Mouse (Mus musculus) stomach, postnatal 0 days (tissue): ENCODE results near the gene Gbe1. TPM values are rescaled to one million over a fixed set of nuclear protein-coding genes. Genes with fewer than 3 reads are reported as not detected.

Source experiments
- ATAC-seq: fragments of 200-750 bp; cut with Nextera tagmentation; 2 replicates; pipeline ENCODE4 v1.8.0; 2017; ENCODE audit not compliant: low FRiP score, low TSS enrichment
- DNase-seq: peaks from one replicate; pipeline ENCODE4 v3.0.0-alpha.2; 2016; ENCODE audit warnings: low spot score
- H3K27ac ChIP-seq: fragments of 300-500 bp; sonication (generic); replicated peaks from 2 replicates; pipeline ENCODE4 v1.5.1; 2014; ENCODE audit warnings: mild to moderate bottlenecking, control low read depth
- H3K27me3 ChIP-seq: fragments of 300-500 bp; sonication (generic); 2 replicates; pipeline ENCODE4 v1.6.1; 2014; ENCODE audit warnings: low read length; ENCODE audit not compliant: control insufficient read depth, insufficient read depth
- H3K36me3 ChIP-seq: fragments of 300-500 bp; sonication (generic); 2 replicates; pipeline ENCODE4 v1.6.1; 2014; ENCODE audit warnings: low read length, mixed read lengths; ENCODE audit not compliant: control insufficient read depth, insufficient read depth
- H3K4me1 ChIP-seq: fragments of 300-500 bp; sonication (generic); replicated peaks from 2 replicates; pipeline ENCODE4 v1.6.1; 2014; ENCODE audit warnings: antibody characterized with exemption; ENCODE audit not compliant: control insufficient read depth, insufficient read depth
- H3K4me2 ChIP-seq: fragments of 300-500 bp; sonication (generic); replicated peaks from 2 replicates; pipeline ENCODE4 v1.6.1; 2014; ENCODE audit warnings: low read depth, mild to moderate bottlenecking, control low read depth, moderate library complexity
- H3K4me3 ChIP-seq: fragments of 300-500 bp; sonication (generic); 2 replicates; pipeline ENCODE4 v1.5.1; 2014; ENCODE audit warnings: low read depth, low read length, control low read depth
- H3K9ac ChIP-seq: fragments of 300-500 bp; sonication (generic); 2 replicates; pipeline ENCODE4 v1.6.1; 2014; ENCODE audit warnings: mild to moderate bottlenecking, low read length, control low read depth, mixed read lengths
- H3K9me3 ChIP-seq: fragments of 300-500 bp; sonication (generic); 2 replicates; pipeline ENCODE4 v1.6.1; 2016; ENCODE audit warnings: low read length; ENCODE audit not compliant: control insufficient read depth
- CTCF ChIP-seq: IDR thresholded peaks from 2 replicates; pipeline ENCODE4 v1.5.1; 2016; ENCODE audit warnings: antibody characterized with exemption, low read depth, mild to moderate bottlenecking, moderate library complexity
- EP300 ChIP-seq: optimal IDR thresholded peaks from 2 replicates; pipeline ENCODE3; 2016; ENCODE audit warnings: antibody characterized with exemption
- WGBS: fragments of 180-500 bp; shearing (Covaris S2); extraction: QIAGEN DNeasy Blood & Tissue Kit; methylation state at CpG from one replicate; pipeline ENCODE4 v1.1.7; 2014; 5-methylcytosine and 5-hydroxymethylcytosine counted together
- polyA plus RNA-seq: library from polyadenylated mRNA; unstranded; fragments of >200 nt; fragmentation: Nextera tagmentation; extraction: Ambion mirVana; gene quantifications from 2 replicates; pipeline ENCODE4 v1.2.1, GENCODE M21; 2015

Gene Gbe1
- polyA plus RNA-seq, 1 experiment from 2014 or later, result 16.6 TPM

GRCm38 (mm10) chr16:70319388-70319787 lies 5.6 kb downstream of the Gbe1 start:
- Histone ChIP-seq H3K9ac (no peak overlapping the region), H3K27me3 (no peaks in the 10 kb centered on the region), H3K4me1 (no peaks in the 10 kb centered on the region), H3K4me3 (no peak overlapping the region), H3K27ac (no peak overlapping the region), H3K4me2 (no peak overlapping the region), H3K36me3 (no peaks in the 10 kb centered on the region), H3K9me3 (no peaks in the 10 kb centered on the region)
- ATAC-seq (no peak), DNase-seq (no peak)
- no peak for TF ChIP-seq EP300
- no peak for TF ChIP-seq CTCF
- WGBS, result 93% methylated on average over 6 of the region's 6 CpGs

- no peaks in the 10 kb centered on the region for H3K4me1 ChIP-seq
- no peak overlapping the region for H3K4me3 ChIP-seq
- no peak overlapping the region for H3K9ac ChIP-seq
- DNase-seq (no peak), ATAC-seq (peak; percentile 75; the same call in 1 of the 2 replicates)
- TF ChIP-seq EP300, result no peak
- TF ChIP-seq CTCF, result no peak
- no peaks in the 10 kb centered on the region for H3K9me3 ChIP-seq
- H3K36me3 ChIP-seq, result no peaks in the 10 kb centered on the region
- H3K4me2 ChIP-seq, result no peak overlapping the region
- no peaks in the 10 kb centered on the region for H3K27me3 ChIP-seq
- 34% methylated on average over 10 of the region's 10 CpGs for WGBS
- peak overlapping the region; percentile 45 for H3K27ac ChIP-seq
Measured at GRCm38 (mm10) chr16:70320612-70321280, 7.0 kb downstream of the Gbe1 start.

DNA sequence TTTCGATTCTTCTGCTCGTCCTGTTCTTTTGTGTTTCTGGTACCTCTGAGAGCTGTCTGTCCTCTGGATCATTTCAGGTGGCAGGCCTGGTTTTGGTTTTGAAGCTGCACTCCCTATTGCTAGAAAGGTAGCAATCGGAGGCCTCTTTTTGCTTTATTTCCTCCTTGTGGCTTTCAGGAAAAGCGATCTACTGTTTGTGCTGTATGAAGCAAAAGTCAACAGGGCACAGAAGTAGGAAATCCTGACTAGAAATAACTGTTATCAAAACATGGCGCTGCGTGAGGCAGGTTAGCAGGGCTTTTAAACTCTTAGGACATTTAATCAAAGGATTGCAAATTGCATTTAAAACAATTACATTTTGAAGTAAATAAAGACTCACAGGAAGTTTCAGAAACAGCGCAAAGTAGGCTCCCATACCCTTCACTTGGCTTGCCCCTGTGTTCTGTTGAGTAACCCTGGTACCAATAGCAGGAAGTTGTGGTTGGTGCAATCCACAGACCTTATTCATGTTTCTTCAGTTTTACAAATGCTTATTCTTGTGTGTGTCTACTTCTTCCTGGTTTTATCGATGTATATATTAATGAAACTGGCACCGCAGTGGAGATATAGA lies 12.7 kb downstream of the Gbe1 start:
- DNase-seq (no peak), ATAC-seq (no peak)
- Histone ChIP-seq H3K4me2 (no peak overlapping the region), H3K4me1 (no peaks in the 10 kb centered on the region), H3K9ac (no peak overlapping the region), H3K27me3 (no peaks in the 10 kb centered on the region), H3K9me3 (no peaks in the 10 kb centered on the region), H3K27ac (no peak overlapping the region), H3K4me3 (no peak overlapping the region), H3K36me3 (no peaks in the 10 kb centered on the region)
- WGBS, result 73% methylated on average over 9 of the region's 9 CpGs
- TF ChIP-seq CTCF (no peak), EP300 (no peak)

GRCm38 (mm10) chr16:70328566-70328965 lies 14.8 kb downstream of the Gbe1 start:
- Histone ChIP-seq H3K4me1 (no peaks in the 10 kb centered on the region), H3K9me3 (no peaks in the 10 kb centered on the region), H3K27ac (no peak overlapping the region), H3K4me2 (no peak overlapping the region), H3K27me3 (no peaks in the 10 kb centered on the region), H3K4me3 (no peak overlapping the region), H3K9ac (no peak overlapping the region), H3K36me3 (no peaks in the 10 kb centered on the region)
- no peak for ATAC-seq
- no peak for TF ChIP-seq CTCF
- TF ChIP-seq EP300, result no peak
- 67% methylated on average over 6 of the region's 6 CpGs for WGBS
- DNase-seq, result no peak

DNA sequence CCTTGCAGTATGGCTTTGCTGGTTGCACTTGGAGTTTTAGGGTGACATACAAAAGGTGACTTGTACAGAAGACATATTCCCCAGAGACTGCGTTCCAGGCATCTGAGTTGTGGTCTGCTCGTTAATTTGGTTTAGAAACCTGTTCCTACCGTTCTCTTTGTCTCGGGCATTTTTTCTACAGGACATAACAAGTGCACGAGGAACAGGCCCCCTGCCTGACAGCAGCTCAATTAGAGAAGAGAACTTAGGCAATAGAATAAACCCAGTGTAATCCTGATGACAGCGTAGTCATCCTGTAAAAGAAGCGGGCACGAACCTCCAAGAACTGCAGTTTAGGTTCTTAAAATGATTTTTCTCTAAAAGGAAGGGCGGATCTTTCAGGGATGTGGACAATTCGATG lies 15.3 kb downstream of the Gbe1 start:
- no peak overlapping the region for H3K27ac ChIP-seq
- TF ChIP-seq EP300 (no peak), CTCF (0 out of 2 replicates have a peak, but pooled peaks have one; percentile 3)
- H3K4me1 ChIP-seq, result no peaks in the 10 kb centered on the region
- WGBS, result 49% methylated on average over 10 of the region's 10 CpGs
- no peak overlapping the region for H3K4me3 ChIP-seq
- H3K4me2 ChIP-seq, result no peak overlapping the region
- no peak for ATAC-seq
- no peak overlapping the region for H3K9ac ChIP-seq
- H3K36me3 ChIP-seq, result no peaks in the 10 kb centered on the region
- H3K9me3 ChIP-seq, result no peaks in the 10 kb centered on the region
- no peak for DNase-seq
- H3K27me3 ChIP-seq, result no peaks in the 10 kb centered on the region

GRCm38 (mm10) chr16:70329471-70329870 lies 15.7 kb downstream of the Gbe1 start:
- 27% methylated on average over 6 of the region's 6 CpGs for WGBS
- DNase-seq (no peak), ATAC-seq (peak; percentile 51; the same call in 1 of the 2 replicates)
- no peak for TF ChIP-seq EP300
- TF ChIP-seq CTCF, result no peak
- H3K27me3 ChIP-seq, result no peaks in the 10 kb centered on the region
- H3K4me3 ChIP-seq, result no peak overlapping the region
- H3K9me3 ChIP-seq, result no peaks in the 10 kb centered on the region
- no peak overlapping the region for H3K4me2 ChIP-seq
- no peaks in the 10 kb centered on the region for H3K4me1 ChIP-seq
- H3K36me3 ChIP-seq, result no peaks in the 10 kb centered on the region
- H3K27ac ChIP-seq, result no peak overlapping the region
- H3K9ac ChIP-seq, result no peak overlapping the region
